Mouse (Mus musculus): ENCODE data around the gene Kcnk2.

- TF ChIP-seq POLR2A (IDR thresholded peaks at IDR 0.05; ENCODE audit: control insufficient read depth, low read depth, low read length) = no peak
- no peak for TF ChIP-seq CTCF (IDR thresholded peaks at IDR 0.05; ENCODE audit: control insufficient read depth, insufficient read depth, insufficient replicate concordance, low read depth, low read length)
These were observed 1.5 kb upstream of the Kcnk2 start for GRCm38 (mm10) chr1:189403546-189403945.
